Mouse (Mus musculus): ENCODE measurements around the gene Mettl7b. TPM values are rescaled to one million over a fixed set of nuclear protein-coding genes. Genes with fewer than 3 reads are reported as not detected.

The Mettl7b gene
- polyA plus RNA-seq, 1 experiment from 2014 or later = not detected

- Histone ChIP-seq H3K27ac (ENCODE audit: low read depth, low read length) (no peak overlapping the region), H3K9ac (ENCODE audit: low read depth, low read length) (no peak overlapping the region), H3K4me3 (ENCODE audit: low read depth, low read length) (no peak overlapping the region), H3K36me3 (ENCODE audit: control insufficient read depth, insufficient read depth, low read length) (no peaks in the 10 kb centered on the region), H3K4me1 (replicated peaks; ENCODE audit: control insufficient read depth, insufficient read depth, low read length) (no peaks in the 10 kb centered on the region), H3K27me3 (replicated peaks; ENCODE audit: control insufficient read depth, insufficient read depth, low read length) (peaks cover 52% of the 10 kb centered on the region), H3K9me3 (ENCODE audit: control insufficient read depth, low read length) (no peaks in the 10 kb centered on the region), H3K4me2 (no peak overlapping the region)
- DNase-seq (ENCODE audit: low spot score) (no peak), ATAC-seq (replicated peaks; ENCODE audit: low FRiP score) (no peak)
- WGBS = 69% methylated on average over 8 of the region's 8 CpGs
Measured at GRCm38 (mm10) chr10:128935826-128936440, 24.9 kb downstream of the Mettl7b start.

- DNase-seq (ENCODE audit: low spot score) (no peak), ATAC-seq (replicated peaks; ENCODE audit: low FRiP score) (no peak)
- no peak overlapping the region for H3K4me3 ChIP-seq (ENCODE audit: low read depth, low read length)
- H3K36me3 ChIP-seq (ENCODE audit: control insufficient read depth, insufficient read depth, low read length) = no peaks in the 10 kb centered on the region
- H3K27me3 ChIP-seq (replicated peaks; ENCODE audit: control insufficient read depth, insufficient read depth, low read length) = peaks cover 52% of the 10 kb centered on the region
- no peak overlapping the region for H3K27ac ChIP-seq (ENCODE audit: low read depth, low read length)
- no peaks in the 10 kb centered on the region for H3K9me3 ChIP-seq (ENCODE audit: control insufficient read depth, low read length)
- H3K4me2 ChIP-seq = no peak overlapping the region
- 59% methylated on average over 7 of the region's 7 CpGs for WGBS
- H3K9ac ChIP-seq (ENCODE audit: low read depth, low read length) = no peak overlapping the region
- no peaks in the 10 kb centered on the region for H3K4me1 ChIP-seq (replicated peaks; ENCODE audit: control insufficient read depth, insufficient read depth, low read length)
Measured at GRCm38 (mm10) chr10:128934997-128935787, 25.6 kb downstream of the Mettl7b start.

GRCm38 (mm10) chr10:128933976-128934721 lies 26.6 kb downstream of the Mettl7b start:
- H3K36me3 ChIP-seq (ENCODE audit: control insufficient read depth, insufficient read depth, low read length) = no peaks in the 10 kb centered on the region
- ATAC-seq (replicated peaks; ENCODE audit: low FRiP score) = no peak
- H3K27me3 ChIP-seq (replicated peaks; ENCODE audit: control insufficient read depth, insufficient read depth, low read length) = peaks cover 60% of the 10 kb centered on the region
- H3K4me3 ChIP-seq (ENCODE audit: low read depth, low read length) = peak overlapping the region; percentile 37
- no peaks in the 10 kb centered on the region for H3K9me3 ChIP-seq (ENCODE audit: control insufficient read depth, low read length)
- H3K4me2 ChIP-seq = peak overlapping the region; percentile 60
- WGBS = 6% methylated on average over 21 of the region's 21 CpGs
- H3K9ac ChIP-seq (ENCODE audit: low read depth, low read length) = no peak overlapping the region
- H3K27ac ChIP-seq (ENCODE audit: low read depth, low read length) = no peak overlapping the region
- DNase-seq (ENCODE audit: low spot score) = no peak
- no peaks in the 10 kb centered on the region for H3K4me1 ChIP-seq (replicated peaks; ENCODE audit: control insufficient read depth, insufficient read depth, low read length)

GRCm38 (mm10) chr10:128933574-128933973 lies 27.2 kb downstream of the Mettl7b start, which contains the start of gene Itga7:
Gene Itga7, plus strand, starts transcription at chr10:128933818.
- DNase-seq (ENCODE audit: low spot score) = no peak
- H3K9me3 ChIP-seq (ENCODE audit: control insufficient read depth, low read length) = no peaks in the 10 kb centered on the region
- no peak within 1 kb of the TSS for H3K9ac ChIP-seq (ENCODE audit: low read depth, low read length)
- no peaks in the 10 kb centered on the region for H3K36me3 ChIP-seq (ENCODE audit: control insufficient read depth, insufficient read depth, low read length)
- peak; percentile 60 for ATAC-seq (replicated peaks; ENCODE audit: low FRiP score)
- no peaks in the 10 kb centered on the region for H3K4me1 ChIP-seq (replicated peaks; ENCODE audit: control insufficient read depth, insufficient read depth, low read length)
- H3K27ac ChIP-seq (ENCODE audit: low read depth, low read length) = no peak within 1 kb of the TSS
- 1% methylated on average over 26 of the region's 26 CpGs for WGBS
- H3K4me2 ChIP-seq = peak within 1 kb of the TSS; percentile 60
- H3K27me3 ChIP-seq (replicated peaks; ENCODE audit: control insufficient read depth, insufficient read depth, low read length) = peaks cover 64% of the 10 kb centered on the region
- H3K4me3 ChIP-seq (ENCODE audit: low read depth, low read length) = peak within 1 kb of the TSS; percentile 37

GRCm38 (mm10) chr10:128931441-128931840 lies 29.3 kb downstream of the Mettl7b start:
- WGBS = 53% methylated on average over 2 of the region's 2 CpGs
- peaks cover 72% of the 10 kb centered on the region for H3K27me3 ChIP-seq (replicated peaks; ENCODE audit: control insufficient read depth, insufficient read depth, low read length)
- DNase-seq (ENCODE audit: low spot score) (no peak), ATAC-seq (replicated peaks; ENCODE audit: low FRiP score) (no peak)
- no peaks in the 10 kb centered on the region for H3K36me3 ChIP-seq (ENCODE audit: control insufficient read depth, insufficient read depth, low read length)
- no peak overlapping the region for H3K4me2 ChIP-seq
- H3K4me1 ChIP-seq (replicated peaks; ENCODE audit: control insufficient read depth, insufficient read depth, low read length) = no peaks in the 10 kb centered on the region
- no peaks in the 10 kb centered on the region for H3K9me3 ChIP-seq (ENCODE audit: control insufficient read depth, low read length)
- H3K4me3 ChIP-seq (ENCODE audit: low read depth, low read length) = no peak overlapping the region
- no peak overlapping the region for H3K9ac ChIP-seq (ENCODE audit: low read depth, low read length)
- no peak overlapping the region for H3K27ac ChIP-seq (ENCODE audit: low read depth, low read length)

- Histone ChIP-seq H3K36me3 (ENCODE audit: control insufficient read depth, insufficient read depth, low read length) (no peaks in the 10 kb centered on the region), H3K4me2 (no peak overlapping the region), H3K9ac (ENCODE audit: low read depth, low read length) (no peak overlapping the region), H3K4me1 (replicated peaks; ENCODE audit: control insufficient read depth, insufficient read depth, low read length) (no peaks in the 10 kb centered on the region), H3K27ac (ENCODE audit: low read depth, low read length) (no peak overlapping the region), H3K9me3 (ENCODE audit: control insufficient read depth, low read length) (no peaks in the 10 kb centered on the region), H3K27me3 (replicated peaks; ENCODE audit: control insufficient read depth, insufficient read depth, low read length) (peaks cover 56% of the 10 kb centered on the region), H3K4me3 (ENCODE audit: low read depth, low read length) (no peak overlapping the region)
- WGBS = 73% methylated on average over 7 of the region's 7 CpGs
- ATAC-seq (replicated peaks; ENCODE audit: low FRiP score) (no peak), DNase-seq (ENCODE audit: low spot score) (no peak)
Measured at GRCm38 (mm10) chr10:128929638-128930378, 31.0 kb downstream of the Mettl7b start.

GRCm38 (mm10) chr10:128928356-128928755 lies 32.4 kb downstream of the Mettl7b start:
- DNase-seq (ENCODE audit: low spot score) (no peak), ATAC-seq (replicated peaks; ENCODE audit: low FRiP score) (no peak)
- no peak overlapping the region for H3K27ac ChIP-seq (ENCODE audit: low read depth, low read length)
- H3K36me3 ChIP-seq (ENCODE audit: control insufficient read depth, insufficient read depth, low read length) = no peaks in the 10 kb centered on the region
- H3K27me3 ChIP-seq (replicated peaks; ENCODE audit: control insufficient read depth, insufficient read depth, low read length) = peaks cover 42% of the 10 kb centered on the region
- no peak overlapping the region for H3K9ac ChIP-seq (ENCODE audit: low read depth, low read length)
- H3K9me3 ChIP-seq (ENCODE audit: control insufficient read depth, low read length) = no peaks in the 10 kb centered on the region
- H3K4me1 ChIP-seq (replicated peaks; ENCODE audit: control insufficient read depth, insufficient read depth, low read length) = peaks cover 6% of the 10 kb centered on the region; the same call in 1 of the 2 replicates
- H3K4me3 ChIP-seq (ENCODE audit: low read depth, low read length) = no peak overlapping the region
- no peak overlapping the region for H3K4me2 ChIP-seq
- WGBS = 48% methylated on average over 4 of the region's 4 CpGs

- DNase-seq (ENCODE audit: low spot score) = no peak
- Histone ChIP-seq H3K27me3 (replicated peaks; ENCODE audit: control insufficient read depth, insufficient read depth, low read length) (peaks cover 10% of the 10 kb centered on the region), H3K4me2 (peak within 1 kb of the TSS; percentile 83), H3K4me1 (replicated peaks; ENCODE audit: control insufficient read depth, insufficient read depth, low read length) (peaks cover 13% of the 10 kb centered on the region; the same call in 1 of the 2 replicates), H3K27ac (ENCODE audit: low read depth, low read length) (peak within 1 kb of the TSS; percentile 74), H3K4me3 (ENCODE audit: low read depth, low read length) (peak within 1 kb of the TSS; percentile 79), H3K9me3 (ENCODE audit: control insufficient read depth, low read length) (no peaks in the 10 kb centered on the region), H3K9ac (ENCODE audit: low read depth, low read length) (peak within 1 kb of the TSS; percentile 83), H3K36me3 (ENCODE audit: control insufficient read depth, insufficient read depth, low read length) (0 out of 2 replicates have a peak, but pooled peaks cover 2% of the 10 kb centered on the region)
- WGBS = 54% methylated on average over 9 of the region's 9 CpGs
- no peak for ATAC-seq (replicated peaks; ENCODE audit: low FRiP score)
Measured at GRCm38 (mm10) chr10:128923935-128924334, 36.9 kb downstream of the Mettl7b start, which contains the start of gene Bloc1s1. Gene Bloc1s1, minus strand, starts transcription at chr10:128924035.
